Mouse (Mus musculus) left cerebral cortex, adult 8-10 months (tissue): Measurements from ENCODE around the gene Mink1. TPM values are rescaled to one million over a fixed set of nuclear protein-coding genes. Genes with fewer than 3 reads are reported as not detected.
"Not testable (repeated sequence)": the region's sequence is repeated elsewhere in the genome, so short reads cannot be mapped to it uniquely, and the experiment has no call there.

Source experiments
- DNase-seq, 2 experiments: peaks; one replicate each; pipeline ENCODE4 v3.0.0; 2022; ENCODE audit warnings: low spot score in 2 of 2
- total RNA-seq, 4 experiments: library from RNA; stranded (reverse); gene quantifications; 2 replicates each; pipeline ENCODE4 v1.2.4; 2022

The Mink1 gene
- total RNA-seq, 4 experiments from 2014 or later = 389 to 423 (median 415) TPM

- DNase-seq = no peak
Observed at GRCm38 (mm10) chr11:70553940-70554339, 8.7 kb upstream of the Mink1 start.

DNA sequence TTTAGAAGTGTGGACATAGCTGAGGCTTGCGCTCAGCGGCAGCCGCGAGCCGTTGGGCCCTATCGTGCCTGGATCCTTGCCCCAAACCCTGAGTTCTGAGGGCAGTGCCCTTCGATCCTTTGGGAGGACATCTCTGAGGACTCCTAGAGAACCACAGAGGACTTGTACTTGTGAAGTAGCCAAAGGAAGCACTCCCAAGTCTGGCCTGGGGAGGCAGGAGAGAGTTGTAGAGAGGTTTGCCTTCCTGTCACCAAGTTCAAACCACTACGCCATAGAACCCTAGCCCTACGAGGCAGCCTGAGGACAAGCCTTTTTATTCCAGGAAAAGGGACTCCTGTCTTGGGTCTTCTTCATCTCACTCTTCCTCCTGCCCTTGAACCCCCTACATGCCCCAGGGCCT lies 5.1 kb upstream of the Mink1 start:
- DNase-seq = no peak

- DNase-seq = no peak
Observed at GRCm38 (mm10) chr11:70561937-70562286, 769 bp upstream of the Mink1 start.

GRCm38 (mm10) chr11:70562995-70563469 lies 351 bp downstream of the Mink1 start:
- DNase-seq = no peak

GRCm38 (mm10) chr11:70563470-70564275 lies 992 bp downstream of the Mink1 start:
- no peak for DNase-seq

DNA sequence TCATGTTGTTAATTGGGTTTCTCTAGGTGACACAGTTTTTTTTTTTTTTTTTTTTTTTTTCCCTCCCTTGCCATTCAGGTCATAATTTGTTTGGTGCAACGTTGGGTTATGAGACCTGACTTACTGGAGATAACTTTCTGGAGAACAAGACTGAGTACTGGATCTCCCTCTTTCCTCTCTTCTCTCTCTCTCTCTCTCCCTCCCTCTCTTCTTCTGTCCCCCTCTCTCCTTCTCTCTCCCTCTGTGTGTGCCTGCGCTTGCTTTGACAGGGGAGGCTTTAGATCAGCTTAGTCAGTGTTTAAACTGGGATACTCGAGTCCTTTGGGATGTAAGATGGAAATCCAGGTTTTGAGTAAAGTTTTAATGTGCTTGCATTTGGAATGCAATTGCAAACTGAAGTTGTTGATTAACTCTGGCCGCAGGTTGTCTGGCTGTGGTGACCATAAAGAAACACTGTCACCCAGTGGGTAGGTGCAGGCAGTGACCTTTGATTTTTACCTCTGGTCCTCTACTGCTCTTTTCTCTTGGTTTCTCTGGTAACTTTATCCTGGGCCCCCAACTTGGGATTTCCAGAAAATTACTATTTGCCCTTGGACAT lies 1.7 kb downstream of the Mink1 start:
- DNase-seq = no peak

DNA sequence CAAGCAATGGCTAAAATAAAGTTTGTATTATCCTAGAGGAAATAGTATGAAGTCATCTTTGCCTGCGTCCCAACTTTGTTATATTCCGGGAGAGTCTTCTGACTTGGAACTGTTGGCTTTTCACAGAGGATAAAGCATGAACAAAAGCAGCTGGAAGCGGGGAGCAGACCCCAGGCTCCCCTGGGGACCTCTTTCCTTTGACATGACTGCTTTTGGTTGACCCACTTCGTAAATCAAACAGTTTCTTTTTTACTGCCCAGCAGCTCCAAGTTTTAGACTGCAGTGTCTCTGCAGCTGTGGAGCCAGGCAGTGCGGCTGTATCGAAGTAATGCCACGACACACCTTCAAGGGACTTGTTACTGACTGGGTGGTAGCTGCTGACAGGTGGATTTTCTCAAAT lies 3.9 kb downstream of the Mink1 start:
- no peak for DNase-seq

DNA sequence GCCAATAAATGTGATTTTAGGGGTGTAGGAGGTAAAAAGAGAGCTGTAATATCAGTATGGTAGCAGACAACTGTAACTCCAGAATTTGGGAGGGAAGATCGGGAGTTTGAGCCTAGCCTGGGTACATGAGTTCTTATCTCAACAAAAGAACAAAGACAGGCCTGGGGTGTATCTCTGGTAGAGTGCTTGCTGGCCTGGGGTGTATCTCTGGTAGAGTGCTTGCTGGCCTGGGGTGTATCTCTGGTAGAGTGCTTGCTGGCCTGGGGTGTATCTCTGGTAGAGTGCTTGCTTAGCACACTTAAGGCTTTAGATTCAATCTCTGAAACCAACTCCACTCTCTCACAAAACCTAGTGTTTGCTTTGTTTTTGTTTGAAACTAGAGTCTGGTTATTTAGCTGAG lies 7.9 kb downstream of the Mink1 start:
- not testable (repeated sequence) for DNase-seq

GRCm38 (mm10) chr11:70571641-70572040 lies 9.0 kb downstream of the Mink1 start:
- DNase-seq = no peak

- no peak for DNase-seq
Observed at GRCm38 (mm10) chr11:70572348-70572902, 9.7 kb downstream of the Mink1 start.

GRCm38 (mm10) chr11:70573872-70574271 lies 11.2 kb downstream of the Mink1 start:
- no peak for DNase-seq

- DNase-seq = no peak
Observed at GRCm38 (mm10) chr11:70577201-70577600, 14.5 kb downstream of the Mink1 start.

DNA sequence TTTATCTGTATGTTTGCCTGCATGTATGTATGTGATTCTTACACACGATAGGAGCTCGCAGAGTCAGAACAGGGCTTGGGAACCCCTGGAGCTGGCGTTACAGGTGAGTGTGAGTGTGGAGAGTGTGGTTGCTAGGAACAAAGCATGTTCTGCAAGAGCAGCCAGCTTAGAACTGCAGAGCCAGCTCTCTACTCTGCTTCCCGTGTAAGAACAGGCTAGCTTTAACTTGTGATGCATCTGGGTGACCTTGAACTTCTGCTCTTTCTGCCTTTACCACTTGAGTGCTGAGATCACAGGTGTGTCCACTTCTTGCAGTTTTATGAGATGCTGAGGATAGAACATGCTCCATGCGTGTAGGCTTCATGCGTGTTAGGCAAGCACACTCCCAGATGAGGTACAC lies 16.3 kb downstream of the Mink1 start:
- DNase-seq = no peak

- DNase-seq = no peak
Observed at GRCm38 (mm10) chr11:70579710-70580357, 17.2 kb downstream of the Mink1 start.

GRCm38 (mm10) chr11:70580358-70580720 lies 17.7 kb downstream of the Mink1 start:
- DNase-seq = no peak

DNA sequence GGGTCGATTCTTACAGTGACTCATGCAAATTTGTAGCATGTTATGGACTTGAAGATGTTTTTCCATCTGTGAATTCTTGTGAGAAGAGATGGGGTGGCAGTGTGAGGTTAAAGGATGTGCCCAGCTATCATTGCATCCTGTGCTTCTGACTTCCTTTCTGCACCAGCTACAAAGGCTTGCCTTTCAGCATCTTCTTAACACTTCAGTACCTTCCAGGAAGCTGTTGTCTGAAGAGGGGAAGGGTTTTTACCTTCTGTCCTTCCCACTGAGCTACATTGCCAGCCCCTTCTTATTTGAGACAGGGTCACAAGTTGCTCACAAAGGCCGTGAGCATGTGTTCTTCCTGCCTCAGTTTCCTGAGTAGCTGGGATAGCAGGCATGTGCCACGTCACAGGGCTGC lies 18.2 kb downstream of the Mink1 start:
- no peak for DNase-seq

- DNase-seq = no peak
Observed at GRCm38 (mm10) chr11:70582196-70582595, 19.5 kb downstream of the Mink1 start.

DNA sequence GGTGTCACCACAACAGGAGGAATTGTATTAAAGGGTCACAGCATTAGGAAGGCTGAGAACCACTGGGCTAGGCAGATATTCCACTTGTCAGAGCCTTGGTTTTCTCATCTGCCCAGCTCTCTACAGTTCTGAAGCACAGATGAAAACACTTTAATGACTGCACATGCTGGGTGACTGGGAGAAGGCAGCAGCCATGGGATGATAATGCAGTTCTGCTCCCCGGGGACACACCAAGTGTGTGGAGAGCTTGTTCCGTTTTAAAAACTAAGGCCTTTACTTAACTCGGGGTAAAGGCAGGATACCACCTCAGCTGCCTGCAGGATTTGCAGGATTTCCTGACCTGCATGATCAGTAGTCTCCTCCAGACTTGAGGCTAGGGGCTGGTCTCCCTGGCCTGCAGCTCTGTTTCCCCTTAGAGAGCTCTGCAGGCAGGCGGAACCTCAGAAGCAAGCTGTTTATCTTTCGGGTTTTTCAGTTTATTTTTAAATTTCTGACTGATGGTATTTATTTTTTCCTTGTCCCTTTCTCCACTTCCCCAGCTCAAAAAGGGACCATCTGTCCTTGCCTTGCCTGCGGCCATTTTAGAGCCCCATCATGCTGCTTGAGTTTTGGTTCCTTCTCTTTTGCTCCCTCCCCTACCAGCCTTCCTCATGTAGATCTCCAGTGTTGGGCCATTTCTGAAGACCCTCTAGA lies 20.5 kb downstream of the Mink1 start:
- no peak for DNase-seq

DNA sequence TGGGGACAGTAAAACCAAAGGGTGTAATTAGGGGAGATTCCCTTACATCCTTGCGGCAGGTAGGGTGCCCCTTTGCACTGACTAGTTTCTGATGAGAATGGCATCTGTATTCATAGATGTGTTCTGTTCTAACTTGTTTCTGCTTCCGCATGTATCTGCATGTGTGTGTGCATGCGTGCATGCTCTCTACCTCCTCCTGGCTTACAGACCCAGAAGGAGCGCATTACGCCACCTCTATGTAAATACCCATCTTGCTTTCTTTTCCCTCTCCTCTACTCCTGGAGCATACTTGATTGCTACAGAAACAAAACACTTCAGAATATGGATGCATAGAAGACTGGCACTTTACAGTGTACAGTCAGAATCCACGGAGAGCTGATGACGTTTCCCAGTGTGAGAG lies 21.1 kb downstream of the Mink1 start:
- DNase-seq = no peak

- DNase-seq = no peak
Observed at GRCm38 (mm10) chr11:70585457-70585856, 22.8 kb downstream of the Mink1 start.

GRCm38 (mm10) chr11:70586261-70586660 lies 23.6 kb downstream of the Mink1 start:
- DNase-seq = no peak

- no peak for DNase-seq
Observed at GRCm38 (mm10) chr11:70586954-70587353, 24.3 kb downstream of the Mink1 start.
